In the genomic region with DNA sequence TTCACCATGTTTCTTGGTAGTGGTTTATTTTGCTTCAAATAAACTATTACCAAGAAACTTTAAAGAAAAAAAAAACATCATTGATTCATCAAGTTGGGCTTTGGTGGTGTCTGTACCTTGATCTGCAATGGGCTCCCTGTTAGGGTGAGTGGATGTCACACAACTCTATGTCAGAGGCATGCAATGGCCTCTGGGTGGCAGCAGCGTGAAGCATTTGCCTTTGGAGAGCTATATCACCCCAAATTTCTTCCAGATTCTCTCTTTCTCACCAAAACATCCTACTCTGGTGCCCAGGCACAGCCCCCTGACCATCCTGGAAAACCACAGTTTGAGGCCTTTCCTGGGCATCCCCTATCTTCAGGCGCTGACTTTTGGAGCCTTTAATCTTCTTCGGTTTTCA, we compare ENCODE assay signal across 8 mouse cellular contexts. TPM values are rescaled to one million over a fixed set of nuclear protein-coding genes. Genes with fewer than 3 reads are reported as not detected.
DNase-seq lines count a peak whose midpoint lies in the region; ATAC-seq and TF ChIP-seq lines count a peak whose summit lies in the region.

No protein-coding gene starts in this region.

- ATAC-seq in heart, postnatal 0 days (ENCODE audit: insufficient read depth, low read depth): no peak
- ATAC-seq in heart, embryonic 11.5 days (replicated peaks; ENCODE audit: insufficient number of reproducible peaks, low FRiP score, low TSS enrichment): no peak
- ATAC-seq in megakaryocyte-erythroid progenitor cell, adult 5-6 weeks (replicated peaks; ENCODE audit: low FRiP score, low TSS enrichment, poor library complexity, severe bottlenecking): peak; percentile 89
- ATAC-seq in inflammation-experienced regulatory T-cells, adult 6 months: no peak

- no peaks in the 10 kb centered on the region for H3K4me1 ChIP-seq in heart, postnatal 0 days (ENCODE audit: control insufficient read depth, insufficient read depth)
- no peaks in the 10 kb centered on the region for H3K4me1 ChIP-seq in heart, embryonic 11.5 days (ENCODE audit: control insufficient read depth, insufficient read depth, low read length)

- TF ChIP-seq CTCF in heart, postnatal 0 days (IDR thresholded peaks at IDR 0.05; ENCODE audit: low read depth): peak; percentile 58
- peak; percentile 39 for TF ChIP-seq CTCF in C2C12 (IDR thresholded peaks at IDR 0.05; ENCODE audit: control insufficient read depth, insufficient read depth, insufficient read length)

- no peak for TF ChIP-seq EP300 in heart, postnatal 0 days (IDR thresholded peaks at IDR 0.05; ENCODE audit: low read depth)

- H3K4me2 ChIP-seq in heart, postnatal 0 days (ENCODE audit: low read depth, low read length): no peak overlapping the region
- no peak overlapping the region for H3K4me2 ChIP-seq in heart, embryonic 11.5 days

- no peaks in the 10 kb centered on the region for H3K79me3 ChIP-seq in C2C12 (ENCODE audit: low read depth)

- H3K27ac ChIP-seq in heart, postnatal 0 days (ENCODE audit: low read depth): no peak overlapping the region
- no peak overlapping the region for H3K27ac ChIP-seq in heart, embryonic 11.5 days (ENCODE audit: low read depth, low read length)

- WGBS in heart, postnatal 0 days: 42% methylated on average over 3 of the region's 3 CpGs
- whole genome bisulfite sequencing in heart, embryonic 11.5 days (ENCODE audit: insufficient replicate concordance): 41% methylated on average over 3 of the region's 3 CpGs

- H3ac ChIP-seq in C2C12 (ENCODE audit: control insufficient read depth, insufficient read length, low read depth): no peak overlapping the region

- no peaks in the 10 kb centered on the region for H3K9me3 ChIP-seq in heart, postnatal 0 days (replicated peaks; ENCODE audit: control insufficient read depth, low read length)
- no peaks in the 10 kb centered on the region for H3K9me3 ChIP-seq in heart, embryonic 11.5 days (replicated peaks; ENCODE audit: control insufficient read depth, low read length)

- H3K9ac ChIP-seq in heart, postnatal 0 days (replicated peaks; ENCODE audit: low read depth, low read length): no peak overlapping the region
- H3K9ac ChIP-seq in heart, embryonic 11.5 days (ENCODE audit: low read depth, low read length): no peak overlapping the region

- H3K36me3 ChIP-seq in heart, postnatal 0 days (replicated peaks; ENCODE audit: control insufficient read depth, insufficient read depth, low read length): no peaks in the 10 kb centered on the region
- no peaks in the 10 kb centered on the region for H3K36me3 ChIP-seq in heart, embryonic 11.5 days (ENCODE audit: control insufficient read depth, insufficient read depth, low read length)
- H3K36me3 ChIP-seq in C2C12 (ENCODE audit: control insufficient read depth, insufficient read depth): no peaks in the 10 kb centered on the region

- H3K4me3 ChIP-seq in heart, postnatal 0 days (ENCODE audit: low read depth, low read length): no peak overlapping the region
- no peak overlapping the region for H3K4me3 ChIP-seq in heart, embryonic 11.5 days (ENCODE audit: low read depth, low read length)
- H3K4me3 ChIP-seq in C2C12 (ENCODE audit: insufficient read depth, poor library complexity, severe bottlenecking): no peak overlapping the region

- DNase-seq in heart, postnatal 0 days (ENCODE audit: low spot score): no peak
- peak; percentile 40 for DNase-seq in adrenal gland, adult 2 months
- peak; percentile 42 for DNase-seq in embryo, embryonic 11.5 days (ENCODE audit: low read depth, low spot score)
- DNase-seq in layer of hippocampus, adult 9-11 months: peak; percentile 11

- H3K27me3 ChIP-seq in heart, postnatal 0 days (ENCODE audit: control insufficient read depth, insufficient read depth, low read length): no peaks in the 10 kb centered on the region
- no peaks in the 10 kb centered on the region for H3K27me3 ChIP-seq in heart, embryonic 11.5 days (ENCODE audit: control insufficient read depth, insufficient read depth, low read length)
- peaks cover 15% of the 10 kb centered on the region for H3K27me3 ChIP-seq in C2C12 (ENCODE audit: control insufficient read depth, insufficient read depth, insufficient read length)

- H3K79me2 ChIP-seq in C2C12 (ENCODE audit: control insufficient read depth, insufficient read depth): no peaks in the 10 kb centered on the region

TF ChIP-seq in C2C12, 6 proteins besides CTCF, POLR2A, EP300 and RAD21:
- TF ChIP-seq CEBPB (IDR thresholded peaks at IDR 0.05; ENCODE audit: low read depth): no peak
- no peak for TF ChIP-seq MYOD1 (IDR thresholded peaks at IDR 0.05; ENCODE audit: control insufficient read depth, insufficient read length, low read depth)
- TF ChIP-seq MAX (IDR thresholded peaks at IDR 0.05): no peak
- no peak for TF ChIP-seq USF1 (IDR thresholded peaks at IDR 0.05; ENCODE audit: low read depth)
- TF ChIP-seq MYOG (IDR thresholded peaks at IDR 0.05; ENCODE audit: control insufficient read depth, extremely low read depth, insufficient read length): no peak
- TF ChIP-seq FOSL1 (IDR thresholded peaks at IDR 0.05; ENCODE audit: insufficient read depth, low read length, poor library complexity, severe bottlenecking): no peak
TF ChIP-seq in C2C12: peak in this region for 0.

RNA-seq across cellular contexts. Expression of gene Ireb2, which starts 33.0 kb away (rescaled TPM):
- 17.7 and 21.1 TPM in 2 replicates for total RNA-seq in heart, postnatal 0 days (2014; rRNA removed; ENCODE audit: low replicate concordance)
- polyA plus RNA-seq in heart, postnatal 0 days (2015; fragmentation: Nextera tagmentation; extraction: Ambion mirVana): 12.1 and 14.4 TPM in 2 replicates
- polyA plus RNA-seq in heart, embryonic 11.5 days (2014; fragmentation: Nextera tagmentation; extraction: Ambion mirVana): 33.4 and 38.2 TPM in 2 replicates
- polyA plus RNA-seq in C2C12 (2012; fragmentation: generic; extraction: Trizol): 7.8 TPM
- 10 to 100 TPM; 40.9 to 41.5 TPM for total RNA-seq in adrenal gland, adult 2 months (2021)
- polyA plus RNA-seq in adrenal gland, adult 2 months (2012; rRNA removed): 1.0 and 1.5 TPM in 2 replicates
- total RNA-seq in megakaryocyte-erythroid progenitor cell, adult 5-6 weeks (2014; fragmentation: Nextera tagmentation): 36.6 and 46.6 TPM in 2 replicates
- total RNA-seq in megakaryocyte-erythroid progenitor cell, adult 5-6 weeks (2017): 17.2 and 41.5 TPM in 2 replicates
- polyA plus RNA-seq in inflammation-experienced regulatory T-cells, adult 6 months (2017; shearing (Covaris generic)): 10 to 100 TPM; 22.2 to 24.6 (median 23.8) TPM
